Mouse (Mus musculus): ENCODE measurements at regions not wholly inside any gene's neighbourhood (a gene's known extent, or its start where the extent isn't known, plus 50 kb on each side); places are given as distances from the start of the nearest gene placed in this dataset.
"Not testable (repeated sequence)": the region's sequence is repeated elsewhere in the genome, so short reads cannot be mapped to it uniquely, and the experiment has no call there.

- no peak for DNase-seq
These were observed 92.7 kb downstream of the Nucb2 start for GRCm38 (mm10) chr7:116596914-116597313.

DNA sequence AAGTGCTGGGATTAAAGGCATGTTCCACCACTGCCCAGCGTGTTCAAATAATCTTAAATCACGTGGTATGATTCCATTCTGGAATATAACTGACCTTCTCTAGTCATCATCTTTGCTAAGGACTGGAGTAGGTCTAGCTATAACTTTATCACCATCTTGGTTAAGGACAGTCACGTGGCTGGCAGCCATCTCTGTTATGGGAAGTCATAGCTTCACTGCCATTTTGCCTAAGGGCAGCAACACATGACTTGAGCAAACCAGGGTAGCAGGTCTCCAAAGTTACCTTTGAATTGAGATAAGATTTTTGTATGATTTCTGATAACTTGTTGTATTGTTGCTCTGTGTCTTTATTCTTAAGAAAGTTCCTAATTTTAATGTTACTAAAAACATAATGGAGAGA is 96.2 kb downstream of the Nucb2 start:
- no peak for DNase-seq

DNA sequence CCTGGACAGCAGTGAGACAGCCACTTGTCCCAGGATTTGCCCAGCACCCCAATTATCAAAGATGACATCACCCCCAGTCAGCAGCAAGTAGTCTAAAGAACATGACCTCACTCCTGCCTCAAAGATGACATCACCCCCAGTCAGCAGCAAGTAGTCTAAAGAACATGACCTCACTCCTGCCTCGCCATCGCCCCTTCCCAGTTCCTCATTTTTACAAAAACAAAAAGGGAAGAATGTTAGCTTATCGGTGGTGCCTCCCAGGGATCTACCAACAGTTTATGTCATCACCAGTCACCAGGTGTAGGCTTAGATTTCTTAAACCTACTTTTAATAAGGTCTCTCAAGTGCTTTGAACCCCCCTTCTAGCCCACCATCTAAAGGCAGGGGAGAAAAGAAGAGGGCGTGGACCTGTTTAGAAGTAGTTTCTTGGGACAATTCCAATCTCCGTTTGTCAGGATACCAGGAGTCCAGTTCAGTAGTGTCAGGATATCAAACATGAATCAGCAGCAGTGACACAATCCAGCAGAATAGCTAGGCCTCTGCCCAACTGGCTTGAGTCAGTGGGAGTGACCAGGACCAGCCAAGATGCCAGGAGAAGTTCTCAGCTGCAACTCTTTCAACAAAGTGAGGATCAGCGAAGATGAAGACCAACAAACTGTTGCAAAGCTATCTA is 99.1 kb downstream of the Nucb2 start:
- no peak for DNase-seq

DNA sequence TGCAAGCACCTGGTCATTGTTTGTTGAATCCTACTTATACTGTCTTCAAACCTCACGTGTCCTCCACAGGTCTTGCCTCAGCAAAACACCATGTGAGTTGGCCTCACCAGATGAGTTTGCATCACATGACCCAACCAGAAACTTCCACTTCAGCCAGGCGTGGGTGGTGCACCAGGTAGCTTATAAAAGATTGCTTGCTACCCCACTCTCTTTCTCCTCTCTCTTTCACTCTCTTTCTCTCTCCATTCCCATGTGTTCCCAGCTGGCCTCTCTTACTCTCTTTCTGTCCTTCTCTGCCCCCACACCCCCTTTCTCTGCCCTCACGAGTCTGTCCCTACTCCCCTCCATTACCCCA is 99.6 kb downstream of the Nucb2 start:
- DNase-seq, result no peak

- no peak for DNase-seq
These were observed 102.1 kb downstream of the Nucb2 start for GRCm38 (mm10) chr7:116606255-116606654.

GRCm38 (mm10) chr7:116606751-116607483 is 102.7 kb downstream of the Nucb2 start:
- DNase-seq, result no peak

DNA sequence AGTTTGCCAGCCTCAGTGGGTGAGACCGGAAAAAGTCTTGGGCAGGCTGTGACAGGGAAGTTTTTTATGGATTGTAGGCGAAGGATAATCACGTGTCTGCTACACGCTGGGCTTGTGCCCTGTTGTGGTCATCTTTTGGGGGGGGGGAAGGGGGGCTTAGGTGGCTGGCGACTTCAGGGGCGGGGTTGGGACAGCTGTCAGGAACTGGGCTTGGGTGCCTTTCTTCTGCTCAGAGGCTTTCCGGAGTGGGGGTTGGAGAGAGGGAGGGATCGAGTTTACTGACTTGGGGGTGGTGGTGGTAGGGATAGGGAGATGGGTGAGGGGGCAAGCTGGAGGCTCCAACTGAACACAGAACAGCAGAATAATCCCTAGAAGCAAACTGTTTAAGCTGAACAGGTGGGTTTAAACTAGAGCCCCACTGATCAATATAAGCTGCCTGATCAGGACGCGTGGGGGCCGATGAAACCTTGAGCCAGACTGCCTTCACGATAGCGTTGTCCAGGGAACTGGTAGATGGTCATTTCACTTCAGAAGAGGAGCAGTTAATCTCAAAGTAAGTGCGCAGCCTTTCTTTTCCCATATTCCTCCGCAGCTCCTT is 103.6 kb downstream of the Nucb2 start:
- DNase-seq, result no peak

DNA sequence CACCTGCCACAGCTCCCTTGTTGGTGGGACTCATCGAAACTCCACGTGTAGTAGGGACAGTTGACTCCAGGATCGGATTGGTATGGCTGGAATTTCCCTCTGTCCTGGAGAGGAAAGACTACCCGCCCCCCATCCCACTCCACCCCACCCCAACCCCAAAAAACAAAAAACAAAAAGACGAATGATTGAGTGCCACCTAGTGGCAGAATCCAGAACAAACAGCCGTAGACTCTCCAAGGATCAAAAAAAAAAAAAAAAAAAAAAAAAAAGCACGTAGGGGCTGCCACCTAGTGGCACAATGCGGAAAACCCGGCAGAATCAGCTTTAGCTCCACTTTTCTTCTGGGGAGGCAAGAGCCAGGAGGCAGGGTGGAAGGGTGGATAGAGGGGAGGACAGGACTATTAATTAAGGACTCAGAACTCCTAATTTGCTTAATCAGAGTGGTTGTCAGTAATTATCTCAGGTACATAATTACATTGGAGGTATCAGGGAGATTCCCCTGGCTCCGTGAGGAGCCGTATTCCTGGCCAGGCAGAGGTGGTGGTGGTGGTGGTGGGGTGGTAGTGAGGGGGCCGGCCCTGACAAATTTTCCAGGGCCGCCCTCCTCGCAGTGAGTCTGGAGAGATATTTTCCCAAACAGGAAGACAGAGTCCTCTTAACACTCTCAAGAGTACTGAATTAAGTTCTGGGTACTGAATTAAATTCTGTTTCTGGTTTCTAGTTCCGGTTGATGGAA is 104.3 kb downstream of the Nucb2 start:
- DNase-seq, result peak; percentile 70

DNA sequence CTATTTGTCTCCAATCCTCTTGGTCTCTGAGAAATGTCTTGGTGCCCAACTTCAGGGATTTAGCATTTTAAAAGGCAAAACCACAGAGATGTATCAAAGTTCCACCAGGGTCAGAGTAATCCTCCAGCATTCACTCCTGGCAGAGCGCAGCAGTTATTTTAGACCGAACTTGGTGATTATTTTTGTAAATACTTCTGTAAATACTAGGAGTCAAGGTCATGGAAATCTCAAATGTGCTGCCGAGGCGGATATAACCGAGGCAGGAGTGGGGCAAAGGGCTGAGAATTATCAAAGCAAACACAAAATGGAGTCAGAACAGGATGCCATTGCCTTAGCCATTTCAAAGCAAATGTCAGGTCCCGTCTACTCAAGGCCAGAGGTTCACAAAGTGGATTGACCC is 105.2 kb downstream of the Nucb2 start:
- DNase-seq, result no peak

- no peak for DNase-seq
These were observed 105.7 kb downstream of the Nucb2 start for GRCm38 (mm10) chr7:116609906-116610305.

GRCm38 (mm10) chr7:116615984-116616383 is 111.8 kb downstream of the Nucb2 start:
- no peak for DNase-seq

DNA sequence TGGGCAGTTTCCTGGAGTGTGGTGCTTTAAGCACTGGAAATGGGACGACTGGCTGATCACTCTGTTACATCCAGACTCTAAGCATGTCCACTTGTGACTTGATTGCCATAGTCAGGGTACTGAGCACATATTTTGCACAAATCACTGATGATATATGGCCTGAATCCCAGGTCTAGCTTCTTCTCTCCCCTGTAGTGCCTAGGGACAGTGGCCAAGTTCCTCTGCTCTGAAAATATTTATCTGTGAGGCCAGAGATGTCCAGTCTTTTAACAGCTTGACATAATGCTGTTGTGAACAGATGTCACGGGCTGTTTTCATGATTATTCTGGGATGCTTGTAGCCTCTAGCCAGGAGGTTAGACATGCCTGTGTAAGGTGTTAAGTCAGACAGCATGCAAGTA is 115.5 kb downstream of the Nucb2 start:
- DNase-seq, result no peak

DNA sequence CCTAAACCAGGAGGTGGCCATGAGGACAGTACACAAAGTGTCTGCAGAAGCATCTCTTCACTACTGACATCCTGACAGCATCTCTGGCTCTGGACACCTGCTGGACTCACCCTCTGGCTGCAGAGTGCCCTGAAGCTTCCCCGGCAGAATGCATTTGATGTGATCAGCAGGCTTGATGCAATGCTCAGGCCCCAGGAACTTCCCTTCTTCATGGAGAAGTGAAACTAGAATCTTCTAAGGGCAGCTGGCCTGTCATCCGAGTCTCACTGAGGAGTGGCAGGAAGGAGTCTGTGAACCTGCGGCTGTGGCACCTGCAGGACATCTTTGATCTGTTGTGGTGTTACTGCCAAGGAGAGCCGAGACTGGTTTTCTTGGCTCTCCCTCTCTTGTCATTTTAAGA is 116.2 kb downstream of the Nucb2 start:
- no peak for DNase-seq

GRCm38 (mm10) chr7:116633210-116633609 is 129.0 kb downstream of the Nucb2 start:
- DNase-seq, result no peak

GRCm38 (mm10) chr7:116644902-116645650 is 140.9 kb downstream of the Nucb2 start:
- DNase-seq, result peak; percentile 54

- peak; percentile 18 for DNase-seq
These were observed 150.3 kb downstream of the Nucb2 start for GRCm38 (mm10) chr7:116654466-116654865.

DNA sequence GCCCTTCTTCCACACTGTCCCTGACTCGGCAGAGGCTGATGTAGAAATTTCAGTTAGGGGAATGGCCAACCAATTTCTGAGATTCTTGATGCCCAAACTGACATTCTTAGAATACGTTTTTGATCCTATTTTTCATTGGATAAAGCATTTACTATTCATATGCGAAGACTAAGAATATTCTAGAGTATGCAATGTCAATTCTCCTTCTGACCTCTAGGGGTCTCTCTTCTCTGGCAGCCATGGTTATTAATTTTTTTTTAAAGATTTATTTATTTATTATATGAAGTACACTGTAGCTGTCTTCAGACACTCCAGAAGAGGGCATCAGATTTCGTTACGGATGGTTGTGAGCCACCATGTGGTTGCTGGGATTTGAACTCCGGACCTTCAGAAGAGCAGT is 152.9 kb downstream of the Nucb2 start:
- DNase-seq, result not testable (repeated sequence)

GRCm38 (mm10) chr7:116665581-116665980 is 161.4 kb downstream of the Nucb2 start:
- no peak for DNase-seq

- DNase-seq, result no peak
These were observed 170.2 kb downstream of the Nucb2 start for GRCm38 (mm10) chr7:116674199-116675019.

DNA sequence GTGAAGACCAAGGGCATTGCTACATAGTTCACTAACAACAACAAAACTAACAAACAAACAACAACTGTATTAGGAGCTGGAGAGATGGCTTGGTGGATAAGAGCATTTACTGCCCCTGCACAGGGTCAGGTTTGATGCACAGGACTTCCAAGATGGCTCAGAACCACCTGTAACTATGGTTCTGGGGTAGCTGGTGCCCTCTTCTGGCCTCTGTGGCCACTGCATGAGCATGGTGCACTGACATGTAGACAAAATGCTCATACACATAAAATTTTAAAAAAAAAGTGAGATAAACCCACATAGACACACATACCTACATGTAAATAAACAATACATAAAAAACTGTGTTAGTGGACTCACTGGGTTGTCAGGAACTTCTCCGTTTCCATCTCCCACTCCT is 172.5 kb downstream of the Nucb2 start:
- no peak for DNase-seq

- no peak for DNase-seq
These were observed 175.0 kb downstream of the Nucb2 start for GRCm38 (mm10) chr7:116679195-116679594.

- DNase-seq, result no peak
These were observed 176.4 kb downstream of the Nucb2 start for GRCm38 (mm10) chr7:116680523-116680922.
